Mouse (Mus musculus) neural tube, embryonic 10.5 days (tissue): ENCODE data around the gene Cd68.

Source experiments
- DNase-seq: peaks from one replicate; pipeline ENCODE4 v3.0.0-alpha.2; 2017; ENCODE audit warnings: low spot score; ENCODE audit errors: extremely low spot score

Gene Cd68

GRCm38 (mm10) chr11:69695046-69695360 lies 29.1 kb upstream of the Cd68 start:
- DNase-seq = no peak

GRCm38 (mm10) chr11:69693421-69693965 lies 27.5 kb upstream of the Cd68 start:
- DNase-seq = no peak

GRCm38 (mm10) chr11:69692863-69693262 lies 26.9 kb upstream of the Cd68 start:
- no peak for DNase-seq

GRCm38 (mm10) chr11:69692196-69692811 lies 26.4 kb upstream of the Cd68 start:
- no peak for DNase-seq

- no peak for DNase-seq
Observed at GRCm38 (mm10) chr11:69689891-69690290, 23.9 kb upstream of the Cd68 start.

- DNase-seq = no peak
Observed at GRCm38 (mm10) chr11:69687061-69687460, 21.1 kb upstream of the Cd68 start.

- DNase-seq = no peak
Observed at GRCm38 (mm10) chr11:69686377-69686776, 20.4 kb upstream of the Cd68 start.

- no peak for DNase-seq
Observed at GRCm38 (mm10) chr11:69685526-69686148, 19.7 kb upstream of the Cd68 start, which contains the start of gene Tnfsf13. Gene Tnfsf13, minus strand, starts transcription at chr11:69685784.

GRCm38 (mm10) chr11:69684936-69685335 lies 19.0 kb upstream of the Cd68 start:
- DNase-seq = no peak

- no peak for DNase-seq
Observed at GRCm38 (mm10) chr11:69684128-69684745, 18.3 kb upstream of the Cd68 start.

GRCm38 (mm10) chr11:69683576-69683975 lies 17.6 kb upstream of the Cd68 start:
- no peak for DNase-seq

GRCm38 (mm10) chr11:69682840-69683533 lies 17.0 kb upstream of the Cd68 start:
- peak; percentile 92 for DNase-seq

- no peak for DNase-seq
Observed at GRCm38 (mm10) chr11:69682209-69682839, 16.4 kb upstream of the Cd68 start.

- peak; percentile 99 for DNase-seq
Observed at GRCm38 (mm10) chr11:69681314-69682208, 15.6 kb upstream of the Cd68 start, which contains the start of gene Senp3. Gene Senp3, minus strand, starts transcription at chr11:69682084.

- DNase-seq = no peak
Observed at GRCm38 (mm10) chr11:69680136-69680855, 14.3 kb upstream of the Cd68 start.

- DNase-seq = no peak
Observed at GRCm38 (mm10) chr11:69679144-69679543, 13.2 kb upstream of the Cd68 start.

- peak; percentile 98 for DNase-seq
Observed at GRCm38 (mm10) chr11:69672211-69672706, 6.3 kb upstream of the Cd68 start, which contains the start of gene Eif4a1. Gene Eif4a1, minus strand, starts transcription at chr11:69672423.

GRCm38 (mm10) chr11:69671726-69672124 lies 5.8 kb upstream of the Cd68 start:
- no peak for DNase-seq
